Mouse (Mus musculus) intestine, embryonic 16.5 days (tissue): ENCODE data around the gene Fank1. TPM values are rescaled to one million over a fixed set of nuclear protein-coding genes. Genes with fewer than 3 reads are reported as not detected.

ENCODE experiments used
- ATAC-seq: fragments of 200-750 bp; cut with Nextera tagmentation; 2 replicates; pipeline ENCODE4 v1.8.0; 2017; ENCODE audit warnings: moderate TSS enrichment, moderate library complexity
- H3K27ac ChIP-seq: fragments of 300-500 bp; sonication (generic); 2 replicates; pipeline ENCODE4 v1.5.1; 2014; ENCODE audit warnings: mild to moderate bottlenecking, low read length
- H3K27me3 ChIP-seq: fragments of 300-500 bp; sonication (generic); replicated peaks from 2 replicates; pipeline ENCODE4 v1.6.1; 2014; ENCODE audit warnings: low read length, control low read depth, mixed read lengths; ENCODE audit not compliant: control insufficient read depth, insufficient read depth
- H3K36me3 ChIP-seq: fragments of 300-500 bp; sonication (generic); 2 replicates; pipeline ENCODE4 v1.6.1; 2014; ENCODE audit warnings: low read length, control low read depth; ENCODE audit not compliant: control insufficient read depth, insufficient read depth
- H3K4me1 ChIP-seq: fragments of 300-500 bp; sonication (generic); 2 replicates; pipeline ENCODE4 v1.6.1; 2014; ENCODE audit warnings: low read length, control low read depth, mixed read lengths; ENCODE audit not compliant: control insufficient read depth, insufficient read depth
- H3K4me2 ChIP-seq: fragments of 300-500 bp; sonication (generic); 2 replicates; pipeline ENCODE4 v1.6.1; 2014; ENCODE audit warnings: low read depth, low read length, control low read depth
- H3K4me3 ChIP-seq: fragments of 300-500 bp; sonication (generic); 2 replicates; pipeline ENCODE4 v1.5.1; 2014; ENCODE audit warnings: mild to moderate bottlenecking, low read length
- H3K9ac ChIP-seq: fragments of 300-500 bp; sonication (generic); 2 replicates; pipeline ENCODE4 v1.6.1; 2014; ENCODE audit warnings: low read depth, low read length
- H3K9me3 ChIP-seq: fragments of 300-500 bp; sonication (generic); 2 replicates; pipeline ENCODE4 v1.6.1; 2016; ENCODE audit warnings: low read length, control low read depth; ENCODE audit not compliant: control insufficient read depth
- WGBS: fragments of 180-500 bp; shearing (Covaris S2); extraction: QIAGEN DNeasy Blood & Tissue Kit; methylation state at CpG from one replicate; pipeline ENCODE4 v1.1.7; 2014; 5-methylcytosine and 5-hydroxymethylcytosine counted together
- polyA plus RNA-seq: library from polyadenylated mRNA; unstranded; fragments of >200 nt; fragmentation: Nextera tagmentation; extraction: Ambion mirVana; gene quantifications from 2 replicates; pipeline ENCODE4 v1.2.1, GENCODE M21; 2015

The Fank1 gene
- polyA plus RNA-seq, 1 experiment from 2014 or later = 0.54 TPM

- no peak overlapping the region for H3K4me3 ChIP-seq
- ATAC-seq = 0 out of 2 replicates have a peak, but pooled peaks have one; percentile 42
- H3K4me1 ChIP-seq = 0 out of 2 replicates have a peak, but pooled peaks cover 2% of the 10 kb centered on the region
- H3K9ac ChIP-seq = no peak overlapping the region
- 30% methylated on average over 6 of the region's 6 CpGs for WGBS
- H3K36me3 ChIP-seq = no peaks in the 10 kb centered on the region
- H3K27me3 ChIP-seq = no peaks in the 10 kb centered on the region
- H3K4me2 ChIP-seq = no peak overlapping the region
- no peak overlapping the region for H3K27ac ChIP-seq
- H3K9me3 ChIP-seq = no peaks in the 10 kb centered on the region
Observed at GRCm38 (mm10) chr7:133801823-133802222, 25.2 kb downstream of the Fank1 start.

- ATAC-seq = peak; percentile 79; the same call in 1 of the 2 replicates
- Histone ChIP-seq H3K4me1 (no peaks in the 10 kb centered on the region), H3K9me3 (no peaks in the 10 kb centered on the region), H3K27me3 (no peaks in the 10 kb centered on the region), H3K36me3 (no peaks in the 10 kb centered on the region), H3K4me3 (no peak overlapping the region), H3K27ac (no peak overlapping the region), H3K4me2 (no peak overlapping the region), H3K9ac (no peak overlapping the region)
- WGBS = 42% methylated on average over 7 of the region's 7 CpGs
Observed at GRCm38 (mm10) chr7:133805614-133806175, 29.0 kb downstream of the Fank1 start.

- H3K4me2 ChIP-seq = no peak overlapping the region
- no peaks in the 10 kb centered on the region for H3K27me3 ChIP-seq
- no peak overlapping the region for H3K27ac ChIP-seq
- no peaks in the 10 kb centered on the region for H3K36me3 ChIP-seq
- no peak for ATAC-seq
- WGBS = 66% methylated on average over 7 of the region's 7 CpGs
- H3K9ac ChIP-seq = no peak overlapping the region
- H3K9me3 ChIP-seq = no peaks in the 10 kb centered on the region
- no peak overlapping the region for H3K4me3 ChIP-seq
- H3K4me1 ChIP-seq = no peaks in the 10 kb centered on the region
Observed at GRCm38 (mm10) chr7:133812927-133813326, 36.3 kb downstream of the Fank1 start.

- H3K9me3 ChIP-seq = no peaks in the 10 kb centered on the region
- H3K27ac ChIP-seq = no peak overlapping the region
- ATAC-seq = no peak
- 71% methylated on average over 4 of the region's 4 CpGs for WGBS
- no peak overlapping the region for H3K4me2 ChIP-seq
- no peaks in the 10 kb centered on the region for H3K27me3 ChIP-seq
- no peak overlapping the region for H3K9ac ChIP-seq
- H3K4me1 ChIP-seq = no peaks in the 10 kb centered on the region
- no peaks in the 10 kb centered on the region for H3K36me3 ChIP-seq
- H3K4me3 ChIP-seq = no peak overlapping the region
Observed at GRCm38 (mm10) chr7:133813331-133813730, 36.7 kb downstream of the Fank1 start.

GRCm38 (mm10) chr7:133823751-133824150 is 47.1 kb downstream of the Fank1 start:
- H3K4me3 ChIP-seq = no peak overlapping the region
- no peak overlapping the region for H3K9ac ChIP-seq
- H3K36me3 ChIP-seq = no peaks in the 10 kb centered on the region
- no peak overlapping the region for H3K27ac ChIP-seq
- 91% methylated on average over 6 of the region's 6 CpGs for WGBS
- H3K9me3 ChIP-seq = peaks cover 4% of the 10 kb centered on the region; the same call in 1 of the 2 replicates
- no peaks in the 10 kb centered on the region for H3K27me3 ChIP-seq
- ATAC-seq = no peak
- H3K4me2 ChIP-seq = no peak overlapping the region
- H3K4me1 ChIP-seq = 0 out of 2 replicates have a peak, but pooled peaks cover 3% of the 10 kb centered on the region

- no peak overlapping the region for H3K27ac ChIP-seq
- peaks cover 4% of the 10 kb centered on the region; the same call in 1 of the 2 replicates for H3K9me3 ChIP-seq
- H3K9ac ChIP-seq = no peak overlapping the region
- peaks cover 4% of the 10 kb centered on the region; the same call in 1 of the 2 replicates for H3K4me1 ChIP-seq
- no peak overlapping the region for H3K4me3 ChIP-seq
- H3K36me3 ChIP-seq = no peaks in the 10 kb centered on the region
- H3K4me2 ChIP-seq = no peak overlapping the region
- 91% methylated on average over 2 of the region's 2 CpGs for WGBS
- no peak for ATAC-seq
- no peaks in the 10 kb centered on the region for H3K27me3 ChIP-seq
Observed at GRCm38 (mm10) chr7:133824579-133824978, 47.9 kb downstream of the Fank1 start.

- 44% methylated on average over 4 of the region's 4 CpGs for WGBS
- Histone ChIP-seq H3K36me3 (no peaks in the 10 kb centered on the region), H3K4me1 (peaks cover 6% of the 10 kb centered on the region; the same call in 1 of the 2 replicates), H3K27me3 (no peaks in the 10 kb centered on the region), H3K27ac (no peak overlapping the region), H3K4me2 (no peak overlapping the region), H3K4me3 (no peak overlapping the region), H3K9ac (no peak overlapping the region; the same call in 1 of the 2 replicates), H3K9me3 (peaks cover 6% of the 10 kb centered on the region; the same call in 1 of the 2 replicates)
- ATAC-seq = no peak
Observed at GRCm38 (mm10) chr7:133828514-133828913, 51.9 kb downstream of the Fank1 start.

- ATAC-seq = no peak
- WGBS = 35% methylated on average over 7 of the region's 7 CpGs
- no peaks in the 10 kb centered on the region for H3K27me3 ChIP-seq
- 0 out of 2 replicates have a peak, but pooled peaks cover 3% of the 10 kb centered on the region for H3K9me3 ChIP-seq
- no peaks in the 10 kb centered on the region for H3K36me3 ChIP-seq
- H3K4me2 ChIP-seq = no peak overlapping the region
- H3K9ac ChIP-seq = no peak overlapping the region
- H3K27ac ChIP-seq = no peak overlapping the region
- H3K4me1 ChIP-seq = peaks cover 6% of the 10 kb centered on the region; the same call in 1 of the 2 replicates
- H3K4me3 ChIP-seq = no peak overlapping the region
Observed at GRCm38 (mm10) chr7:133829579-133829978, 52.9 kb downstream of the Fank1 start.

- Histone ChIP-seq H3K4me3 (no peak overlapping the region), H3K4me1 (no peaks in the 10 kb centered on the region), H3K36me3 (no peaks in the 10 kb centered on the region), H3K9me3 (no peaks in the 10 kb centered on the region), H3K27me3 (no peaks in the 10 kb centered on the region), H3K9ac (no peak overlapping the region), H3K4me2 (no peak overlapping the region), H3K27ac (no peak overlapping the region)
- WGBS = 74% methylated on average over 4 of the region's 4 CpGs
- no peak for ATAC-seq
Observed at GRCm38 (mm10) chr7:133839546-133839945, 62.9 kb downstream of the Fank1 start.

GRCm38 (mm10) chr7:133842079-133842478 is 65.4 kb downstream of the Fank1 start:
- Histone ChIP-seq H3K4me3 (no peak overlapping the region), H3K27me3 (no peaks in the 10 kb centered on the region), H3K4me2 (no peak overlapping the region), H3K4me1 (no peaks in the 10 kb centered on the region), H3K27ac (no peak overlapping the region), H3K9ac (no peak overlapping the region), H3K36me3 (no peaks in the 10 kb centered on the region), H3K9me3 (no peaks in the 10 kb centered on the region)
- WGBS = 68% methylated on average over 6 of the region's 6 CpGs
- ATAC-seq = no peak
